Mouse (Mus musculus): ENCODE data around the gene Gm3055. TPM values are rescaled to one million over a fixed set of nuclear protein-coding genes. Genes with fewer than 3 reads are reported as not detected.
"Not testable (repeated sequence)": the region's sequence is repeated elsewhere in the genome, so short reads cannot be mapped to it uniquely, and the experiment has no call there.

Gm3055 gene
- polyA plus RNA-seq (2016; fragmentation: Nextera tagmentation; extraction: Ambion mirVana), result 10.4 and 11.8 TPM in 2 replicates

- H3K27me3 ChIP-seq (replicated peaks; ENCODE audit: low read depth, poor library complexity, severe bottlenecking); H3K4me3 ChIP-seq; H3K36me3 ChIP-seq (replicated peaks); H3K27ac ChIP-seq (replicated peaks); DNase-seq (ENCODE audit: low spot score); H3K9me3 ChIP-seq; H3K4me1 ChIP-seq: not testable (repeated sequence)
- WGBS, result no CpG with 5 or more reads among the region's 43 CpGs
Observed at GRCm38 (mm10) chr10:81770506-81771403, at the start of gene Gm3055. TSS of gene Gm3055 (minus strand) at chr10:81771161.

- not testable (repeated sequence) for H3K4me3 ChIP-seq; H3K27me3 ChIP-seq (replicated peaks; ENCODE audit: low read depth, poor library complexity, severe bottlenecking); H3K36me3 ChIP-seq (replicated peaks); H3K27ac ChIP-seq (replicated peaks); DNase-seq (ENCODE audit: low spot score); H3K4me1 ChIP-seq; H3K9me3 ChIP-seq
- 21% methylated on average over 16 of the region's 20 CpGs for WGBS
Observed at GRCm38 (mm10) chr10:81811899-81812298, 40.9 kb upstream of the Gm3055 start, which contains the start of gene Gm4767. TSS of gene Gm4767 (plus strand) at chr10:81812186.

- not testable (repeated sequence) for H3K27ac ChIP-seq (replicated peaks); H3K36me3 ChIP-seq (replicated peaks); H3K4me3 ChIP-seq; DNase-seq (ENCODE audit: low spot score); H3K4me1 ChIP-seq; H3K27me3 ChIP-seq (replicated peaks; ENCODE audit: low read depth, poor library complexity, severe bottlenecking); H3K9me3 ChIP-seq
- WGBS, result no CpG with 5 or more reads among the region's 3 CpGs
Observed at GRCm38 (mm10) chr10:81771404-81771777, 430 bp upstream of the Gm3055 start.

- H3K4me3 ChIP-seq; H3K9me3 ChIP-seq; H3K36me3 ChIP-seq (replicated peaks); H3K4me1 ChIP-seq; H3K27me3 ChIP-seq (replicated peaks; ENCODE audit: low read depth, poor library complexity, severe bottlenecking); DNase-seq (ENCODE audit: low spot score); H3K27ac ChIP-seq (replicated peaks): not testable (repeated sequence)
- WGBS, result no CpG with 5 or more reads among the region's 46 CpGs
Observed at GRCm38 (mm10) chr10:81704531-81705301, 66.2 kb downstream of the Gm3055 start, which contains the start of gene Zfp433. TSS of gene Zfp433 (plus strand) at chr10:81704825.

Other genes with a start within 250 kb of the Gm3055 start
- gene Gna15, start 246.9 kb downstream of the Gm3055 start, polyA plus RNA-seq (2016; fragmentation: Nextera tagmentation; extraction: Ambion mirVana), result 1.2 and 1.3 TPM in 2 replicates
- gene Gna11, start 226.0 kb downstream of the Gm3055 start, polyA plus RNA-seq (2016; fragmentation: Nextera tagmentation; extraction: Ambion mirVana), result 79.0 and 80.4 TPM in 2 replicates
- 266 and 347 TPM in 2 replicates for gene Aes, start 211.7 kb downstream of the Gm3055 start, polyA plus RNA-seq (2016; fragmentation: Nextera tagmentation; extraction: Ambion mirVana)
- 14.0 and 17.1 TPM in 2 replicates for gene Tle2, start 196.6 kb downstream of the Gm3055 start, polyA plus RNA-seq (2016; fragmentation: Nextera tagmentation; extraction: Ambion mirVana)
- 7.1 and 8.2 TPM in 2 replicates for gene Tle6, start 170.1 kb downstream of the Gm3055 start, polyA plus RNA-seq (2016; fragmentation: Nextera tagmentation; extraction: Ambion mirVana)
- 1.5 and 2.1 TPM in 2 replicates for gene BC025920, start 164.9 kb downstream of the Gm3055 start, polyA plus RNA-seq (2016; fragmentation: Nextera tagmentation; extraction: Ambion mirVana)
- gene Sirt6, start 143.4 kb downstream of the Gm3055 start, polyA plus RNA-seq (2016; fragmentation: Nextera tagmentation; extraction: Ambion mirVana), result 55.1 and 59.2 TPM in 2 replicates
- gene Ankrd24, start 142.6 kb downstream of the Gm3055 start, polyA plus RNA-seq (2016; fragmentation: Nextera tagmentation; extraction: Ambion mirVana), result 5.3 and 7.3 TPM in 2 replicates
- gene Gm10778, start 122.1 kb downstream of the Gm3055 start, polyA plus RNA-seq (2016; fragmentation: Nextera tagmentation; extraction: Ambion mirVana), result 3.9 and 5.3 TPM in 2 replicates
- 14.5 and 18.0 TPM in 2 replicates for gene Zfp433, start 66.3 kb downstream of the Gm3055 start, polyA plus RNA-seq (2016; fragmentation: Nextera tagmentation; extraction: Ambion mirVana)
- 2.9 and 3.7 TPM in 2 replicates for gene Gm4767, start 41.0 kb upstream of the Gm3055 start, polyA plus RNA-seq (2016; fragmentation: Nextera tagmentation; extraction: Ambion mirVana)
- 7.3 and 9.6 TPM in 2 replicates for gene Gm32687, start 92.8 kb upstream of the Gm3055 start, polyA plus RNA-seq (2016; fragmentation: Nextera tagmentation; extraction: Ambion mirVana)
- gene Zfp781, start 159.3 kb upstream of the Gm3055 start, polyA plus RNA-seq (2016; fragmentation: Nextera tagmentation; extraction: Ambion mirVana), result 5.1 and 5.7 TPM in 2 replicates